Mouse (Mus musculus): ENCODE measurements at regions not wholly inside any gene's neighbourhood (a gene's known extent, or its start where the extent isn't known, plus 50 kb on each side); places are given as distances from the start of the nearest gene placed in this dataset.

DNA sequence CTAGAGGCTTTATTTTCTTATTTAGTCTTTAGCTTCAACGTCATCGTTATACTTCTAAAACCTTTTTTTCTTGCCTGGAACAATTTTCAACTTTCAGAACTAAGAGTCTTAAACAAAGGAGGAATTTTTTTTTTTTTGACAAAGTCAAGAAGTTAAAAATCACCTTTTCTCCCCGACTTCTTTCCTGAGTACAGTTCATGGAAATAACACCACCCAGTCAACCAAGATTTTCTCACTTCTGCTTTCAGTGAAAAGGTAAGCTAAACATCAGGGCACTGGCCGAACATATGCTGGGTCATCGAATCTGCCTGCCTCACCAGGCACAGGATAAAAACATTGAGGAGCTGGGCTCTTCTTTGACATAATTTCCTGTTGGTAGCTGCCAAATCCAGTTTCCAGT lies 277.4 kb upstream of the Actbl2 start:
- Histone ChIP-seq H3K27ac (no peak overlapping the region), H3K36me3 (ENCODE audit: insufficient read depth, low read length) (no peaks in the 10 kb centered on the region), H3K4me1 (replicated peaks; ENCODE audit: insufficient read depth, low read length) (no peaks in the 10 kb centered on the region), H3K4me2 (ENCODE audit: low read length) (no peak overlapping the region), H3K27me3 (ENCODE audit: insufficient read depth, low read length) (no peaks in the 10 kb centered on the region), H3K4me3 (replicated peaks; ENCODE audit: low read depth, low read length) (no peak overlapping the region), H3K9me3 (replicated peaks; ENCODE audit: low read length) (no peaks in the 10 kb centered on the region), H3K9ac (ENCODE audit: low read depth, low read length) (no peak overlapping the region)
- no peak for TF ChIP-seq CTCF (IDR thresholded peaks at IDR 0.05; ENCODE audit: low read depth)
- DNase-seq (ENCODE audit: low spot score): no peak
- ATAC-seq (replicated peaks; ENCODE audit: low FRiP score, low read depth): no peak
- 81% methylated on average over 5 of the region's 5 CpGs for WGBS

DNA sequence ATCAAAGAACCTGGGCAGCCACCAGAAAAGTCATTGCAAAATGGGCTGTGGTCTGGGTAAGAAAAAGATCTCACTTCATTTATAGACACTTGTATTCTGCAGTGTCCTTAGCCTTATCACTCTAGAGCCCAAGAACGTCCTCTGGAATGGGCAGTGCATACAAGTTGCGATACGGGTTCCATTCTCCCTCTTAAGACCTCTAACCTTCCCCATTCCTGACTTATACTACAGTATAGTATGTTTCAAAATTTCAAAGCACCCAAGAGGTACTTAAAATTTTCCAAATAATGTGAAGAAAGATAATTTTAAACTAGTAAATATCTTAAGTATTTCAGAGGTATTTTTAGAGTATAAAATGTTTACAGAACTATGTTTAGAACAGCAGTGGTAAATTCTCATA lies 276.8 kb upstream of the Actbl2 start:
- WGBS: 93% methylated on average over 3 of the region's 3 CpGs

DNA sequence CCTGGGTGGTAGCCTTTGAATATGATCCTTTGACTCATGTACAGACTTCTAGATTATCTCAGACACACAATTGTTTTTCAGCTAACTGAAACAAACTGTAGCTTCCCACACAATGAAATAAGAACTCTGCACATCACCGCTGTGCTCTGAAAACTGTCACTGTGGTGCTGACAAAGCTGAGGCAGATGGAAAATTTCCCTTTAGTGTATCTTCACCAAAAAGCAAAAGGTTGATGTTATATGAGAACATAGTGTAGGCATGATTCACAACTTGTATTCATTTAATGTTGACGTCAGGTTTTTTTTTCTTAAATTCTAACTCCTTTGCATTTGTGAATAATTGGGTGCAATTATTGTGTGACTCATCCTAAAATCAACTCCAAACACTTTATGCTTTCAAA lies 264.1 kb upstream of the Actbl2 start:
- no peak overlapping the region for H3K4me2 ChIP-seq (ENCODE audit: low read length)
- ATAC-seq (replicated peaks; ENCODE audit: low FRiP score, low read depth): no peak
- no peaks in the 10 kb centered on the region for H3K4me1 ChIP-seq (replicated peaks; ENCODE audit: insufficient read depth, low read length)
- H3K4me3 ChIP-seq (replicated peaks; ENCODE audit: low read depth, low read length): no peak overlapping the region
- DNase-seq (ENCODE audit: low spot score): no peak
- WGBS: 92% methylated on average over 2 of the region's 2 CpGs
- H3K27ac ChIP-seq: no peak overlapping the region
- H3K27me3 ChIP-seq (ENCODE audit: insufficient read depth, low read length): no peaks in the 10 kb centered on the region
- H3K9me3 ChIP-seq (replicated peaks; ENCODE audit: low read length): no peaks in the 10 kb centered on the region
- no peak for TF ChIP-seq CTCF (IDR thresholded peaks at IDR 0.05; ENCODE audit: low read depth)
- no peaks in the 10 kb centered on the region for H3K36me3 ChIP-seq (ENCODE audit: insufficient read depth, low read length)
- H3K9ac ChIP-seq (ENCODE audit: low read depth, low read length): no peak overlapping the region

More for the DNA sequence above, 276.8 kb upstream of the Actbl2 start:
- no peaks in the 10 kb centered on the region for H3K4me1 ChIP-seq (replicated peaks; ENCODE audit: insufficient read depth, low read length)
- H3K4me3 ChIP-seq (replicated peaks; ENCODE audit: low read depth, low read length): no peak overlapping the region
- no peak overlapping the region for H3K4me2 ChIP-seq (ENCODE audit: low read length)
- no peaks in the 10 kb centered on the region for H3K27me3 ChIP-seq (ENCODE audit: insufficient read depth, low read length)
- no peak overlapping the region for H3K9ac ChIP-seq (ENCODE audit: low read depth, low read length)
- ATAC-seq (replicated peaks; ENCODE audit: low FRiP score, low read depth) (no peak), DNase-seq (ENCODE audit: low spot score) (no peak)
- H3K36me3 ChIP-seq (ENCODE audit: insufficient read depth, low read length): no peaks in the 10 kb centered on the region
- no peaks in the 10 kb centered on the region for H3K9me3 ChIP-seq (replicated peaks; ENCODE audit: low read length)
- H3K27ac ChIP-seq: no peak overlapping the region
- TF ChIP-seq CTCF (IDR thresholded peaks at IDR 0.05; ENCODE audit: low read depth): no peak

DNA sequence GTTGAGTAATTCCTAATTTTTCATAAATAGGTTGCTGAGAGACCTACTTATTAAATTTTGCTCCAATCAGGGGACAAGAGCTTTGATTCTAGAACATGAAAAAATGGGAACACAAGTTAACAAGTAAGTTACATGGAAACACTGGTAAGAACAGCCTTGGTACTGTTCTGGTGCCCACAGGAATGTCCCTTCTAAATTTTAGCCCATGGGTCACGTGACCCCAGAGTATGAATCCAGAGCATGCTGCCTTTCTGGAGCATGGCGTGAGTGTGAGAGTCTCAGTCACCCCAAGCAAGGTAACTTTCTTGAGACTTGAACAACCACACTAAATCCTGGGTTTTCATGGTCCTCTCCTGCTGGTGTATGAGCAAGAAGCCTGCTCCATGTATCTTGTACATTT lies 263.7 kb upstream of the Actbl2 start:
- Histone ChIP-seq H3K27me3 (ENCODE audit: insufficient read depth, low read length) (no peaks in the 10 kb centered on the region), H3K4me3 (replicated peaks; ENCODE audit: low read depth, low read length) (no peak overlapping the region), H3K4me2 (ENCODE audit: low read length) (no peak overlapping the region), H3K27ac (no peak overlapping the region), H3K9me3 (replicated peaks; ENCODE audit: low read length) (no peaks in the 10 kb centered on the region), H3K9ac (ENCODE audit: low read depth, low read length) (no peak overlapping the region), H3K36me3 (ENCODE audit: insufficient read depth, low read length) (no peaks in the 10 kb centered on the region), H3K4me1 (replicated peaks; ENCODE audit: insufficient read depth, low read length) (no peaks in the 10 kb centered on the region)
- DNase-seq (ENCODE audit: low spot score) (no peak), ATAC-seq (replicated peaks; ENCODE audit: low FRiP score, low read depth) (no peak)
- no peak for TF ChIP-seq CTCF (IDR thresholded peaks at IDR 0.05; ENCODE audit: low read depth)
- WGBS: 94% methylated on average over 2 of the region's 2 CpGs

DNA sequence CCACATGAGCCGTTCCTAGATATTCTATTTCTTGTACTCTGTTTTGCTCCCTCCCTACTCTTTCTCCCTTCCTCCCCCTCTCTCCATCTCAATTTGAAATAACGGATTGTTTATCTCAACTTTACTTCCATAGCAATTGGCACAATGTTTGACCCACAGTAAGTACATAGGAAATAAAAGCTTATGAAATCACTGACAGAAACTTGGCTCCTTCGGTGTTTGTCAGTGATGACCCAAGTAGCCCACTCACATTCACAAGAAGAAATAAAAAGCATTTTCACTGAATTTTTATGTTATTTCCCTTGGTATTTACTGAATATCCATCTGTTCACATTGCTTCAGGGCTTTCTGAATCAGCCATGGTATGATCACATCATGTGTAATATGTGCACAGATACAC lies 260.2 kb upstream of the Actbl2 start:
- no peaks in the 10 kb centered on the region for H3K9me3 ChIP-seq (replicated peaks; ENCODE audit: low read length)
- 65% methylated on average over 3 of the region's 3 CpGs for WGBS
- H3K27ac ChIP-seq: no peak overlapping the region
- TF ChIP-seq CTCF (IDR thresholded peaks at IDR 0.05; ENCODE audit: low read depth): no peak
- no peak overlapping the region for H3K4me3 ChIP-seq (replicated peaks; ENCODE audit: low read depth, low read length)
- no peak for ATAC-seq (replicated peaks; ENCODE audit: low FRiP score, low read depth)
- no peaks in the 10 kb centered on the region for H3K27me3 ChIP-seq (ENCODE audit: insufficient read depth, low read length)
- no peaks in the 10 kb centered on the region for H3K36me3 ChIP-seq (ENCODE audit: insufficient read depth, low read length)
- no peak overlapping the region for H3K4me2 ChIP-seq (ENCODE audit: low read length)
- H3K9ac ChIP-seq (ENCODE audit: low read depth, low read length): no peak overlapping the region
- peak; percentile 48 for DNase-seq (ENCODE audit: low spot score)
- no peaks in the 10 kb centered on the region for H3K4me1 ChIP-seq (replicated peaks; ENCODE audit: insufficient read depth, low read length)

DNA sequence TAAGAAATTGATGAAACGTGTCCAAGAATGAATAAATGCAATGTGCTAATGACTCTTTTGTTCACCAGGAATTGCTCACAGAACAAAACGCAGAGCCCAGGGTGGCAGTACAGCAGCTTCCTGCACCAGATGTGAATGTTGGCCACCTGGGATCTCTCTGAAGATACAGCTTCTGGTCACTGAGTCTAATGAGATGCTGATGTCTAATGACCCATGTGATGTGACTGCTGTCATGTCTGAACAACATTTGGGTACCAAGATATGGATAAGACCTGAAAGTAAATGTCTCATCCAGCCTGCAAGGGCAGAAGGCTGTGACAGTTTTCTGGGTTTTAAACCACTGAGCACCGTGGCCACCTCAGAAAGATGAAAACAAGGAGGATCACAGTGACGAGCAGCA lies 252.1 kb upstream of the Actbl2 start:
- Histone ChIP-seq H3K4me3 (replicated peaks; ENCODE audit: low read depth, low read length) (no peak overlapping the region), H3K9ac (ENCODE audit: low read depth, low read length) (no peak overlapping the region), H3K4me1 (replicated peaks; ENCODE audit: insufficient read depth, low read length) (no peaks in the 10 kb centered on the region), H3K27me3 (ENCODE audit: insufficient read depth, low read length) (no peaks in the 10 kb centered on the region), H3K9me3 (replicated peaks; ENCODE audit: low read length) (no peaks in the 10 kb centered on the region), H3K27ac (no peak overlapping the region), H3K4me2 (ENCODE audit: low read length) (no peak overlapping the region), H3K36me3 (ENCODE audit: insufficient read depth, low read length) (no peaks in the 10 kb centered on the region)
- ATAC-seq (replicated peaks; ENCODE audit: low FRiP score, low read depth): no peak
- no peak for TF ChIP-seq CTCF (IDR thresholded peaks at IDR 0.05; ENCODE audit: low read depth)
- no peak for DNase-seq (ENCODE audit: low spot score)
- 63% methylated on average over 4 of the region's 4 CpGs for WGBS

DNA sequence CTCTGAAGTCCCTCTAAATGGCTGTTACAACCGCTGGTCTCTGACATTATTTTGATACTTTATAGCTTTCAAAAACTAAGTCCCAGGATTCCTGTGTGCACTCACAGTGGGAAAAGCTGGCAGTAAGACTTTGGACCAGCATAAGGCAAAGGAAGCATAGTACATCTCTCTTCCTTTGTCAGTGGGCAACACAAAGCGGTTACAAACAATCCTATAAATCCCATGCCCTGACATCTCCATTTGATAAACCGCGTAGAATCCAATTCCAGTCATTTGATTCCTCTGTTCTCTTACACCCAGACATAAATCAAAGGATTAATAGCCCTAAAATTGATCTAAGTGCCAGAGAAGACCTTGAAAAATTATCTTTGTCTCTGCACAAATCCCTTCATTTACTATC lies 240.7 kb upstream of the Actbl2 start:
- Histone ChIP-seq H3K9ac (ENCODE audit: low read depth, low read length) (no peak overlapping the region), H3K27me3 (ENCODE audit: insufficient read depth, low read length) (no peaks in the 10 kb centered on the region), H3K4me3 (replicated peaks; ENCODE audit: low read depth, low read length) (no peak overlapping the region), H3K27ac (no peak overlapping the region), H3K9me3 (replicated peaks; ENCODE audit: low read length) (no peaks in the 10 kb centered on the region), H3K4me1 (replicated peaks; ENCODE audit: insufficient read depth, low read length) (no peaks in the 10 kb centered on the region), H3K36me3 (ENCODE audit: insufficient read depth, low read length) (no peaks in the 10 kb centered on the region), H3K4me2 (ENCODE audit: low read length) (no peak overlapping the region)
- WGBS: 38% methylated on average over 4 of the region's 4 CpGs
- no peak for TF ChIP-seq CTCF (IDR thresholded peaks at IDR 0.05; ENCODE audit: low read depth)
- DNase-seq (ENCODE audit: low spot score) (peak; percentile 69), ATAC-seq (replicated peaks; ENCODE audit: low FRiP score, low read depth) (0 out of 2 replicates have a peak, but pooled peaks have one; percentile 49)

Measured in kidney, postnatal 0 days (tissue).